Mouse (Mus musculus): ENCODE results near the gene Gm49373.

Gm49373 gene

GRCm38 (mm10) chr9:21029291-21030054, 43.4 kb downstream of the Gm49373 start, which contains the start of gene Icam4:
Icam4 (plus strand) TSS chr9:21029373.
- no peak for DNase-seq (ENCODE audit: low spot score in 2 of 2)

- DNase-seq (ENCODE audit: low spot score in 2 of 2), result no peak
Measured at GRCm38 (mm10) chr9:21028560-21029110, 44.3 kb downstream of the Gm49373 start.

GRCm38 (mm10) chr9:21027774-21028290, 45.1 kb downstream of the Gm49373 start:
- no peak for DNase-seq (ENCODE audit: low spot score in 2 of 2)

GRCm38 (mm10) chr9:21026849-21027248, 46.0 kb downstream of the Gm49373 start:
- no peak for DNase-seq (ENCODE audit: low spot score in 2 of 2)

GRCm38 (mm10) chr9:21025258-21025810, 47.6 kb downstream of the Gm49373 start:
- DNase-seq (ENCODE audit: low spot score in 2 of 2), result no peak

- no peak for DNase-seq (ENCODE audit: low spot score in 2 of 2)
Measured at GRCm38 (mm10) chr9:21022726-21023125, 50.2 kb downstream of the Gm49373 start.

- no peak for DNase-seq (ENCODE audit: low spot score in 2 of 2)
Measured at GRCm38 (mm10) chr9:21022288-21022687, 50.6 kb downstream of the Gm49373 start.

- DNase-seq (ENCODE audit: low spot score in 2 of 2), result no peak
Measured at GRCm38 (mm10) chr9:21021363-21021762, 51.5 kb downstream of the Gm49373 start.

- DNase-seq (ENCODE audit: low spot score in 2 of 2), result no peak
Measured at GRCm38 (mm10) chr9:21018600-21018999, 54.3 kb downstream of the Gm49373 start.

GRCm38 (mm10) chr9:21017177-21017575, 55.7 kb downstream of the Gm49373 start:
- DNase-seq (ENCODE audit: low spot score in 2 of 2), result no peak

- no peak for DNase-seq (ENCODE audit: low spot score in 2 of 2)
Measured at GRCm38 (mm10) chr9:21016331-21017176, 56.3 kb downstream of the Gm49373 start.

- DNase-seq (ENCODE audit: low spot score in 2 of 2), result no peak
Measured at GRCm38 (mm10) chr9:21015571-21016130, 57.2 kb downstream of the Gm49373 start, which contains the start of gene Icam1. Icam1 (plus strand) TSS chr9:21015985.

GRCm38 (mm10) chr9:21014691-21015570, 58.0 kb downstream of the Gm49373 start:
- no peak for DNase-seq (ENCODE audit: low spot score in 2 of 2)
